Mouse (Mus musculus) cerebellum, adult 2 months (tissue): Measurements from ENCODE around the gene Socs1.

Experiments used
- CTCF ChIP-seq: fragments of 200-500 bp; IDR thresholded peaks from 2 replicates; pipeline ENCODE4 v1.5.1; 2011; ENCODE audit warnings: low read depth, mild to moderate bottlenecking, control low read depth, low read length, moderate library complexity, borderline replicate concordance; ENCODE audit not compliant: insufficient read depth
- POLR2A ChIP-seq: fragments of 200-500 bp; IDR thresholded peaks from 2 replicates; pipeline ENCODE4 v1.6.1; 2011; ENCODE audit warnings: low read length, control low read depth, borderline replicate concordance; ENCODE audit not compliant: insufficient read depth

DNA sequence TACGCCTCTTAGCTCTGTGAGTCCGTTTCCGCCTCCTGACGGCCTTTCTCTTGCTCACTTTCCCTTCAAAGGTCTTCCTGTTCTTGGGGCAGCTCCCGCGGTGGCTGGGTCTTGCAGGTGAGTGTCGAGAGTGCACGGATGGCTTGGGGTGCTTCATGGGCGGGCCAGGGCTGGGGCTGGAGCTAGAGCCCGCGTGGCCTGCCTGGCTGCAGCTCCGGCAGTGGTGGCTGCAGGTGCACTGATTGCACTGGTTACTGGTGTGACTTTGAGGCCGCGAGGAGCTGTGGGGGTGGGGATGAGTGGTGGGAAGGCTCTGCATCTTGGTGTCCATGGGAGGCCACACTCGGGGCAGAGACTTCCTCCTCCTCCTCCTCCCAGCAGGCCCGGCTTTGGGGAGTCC is 2.9 kb upstream of the Socs1 start, which contains the start of gene Tnp2:
- no peak for TF ChIP-seq CTCF
- TF ChIP-seq POLR2A, result no peak
